Mouse (Mus musculus) neural tube, embryonic 14.5 days (tissue): ENCODE results near the gene A630095E13Rik. TPM values are rescaled to one million over a fixed set of nuclear protein-coding genes. Genes with fewer than 3 reads are reported as not detected.
"Not testable (repeated sequence)": the region's sequence is repeated elsewhere in the genome, so short reads cannot be mapped to it uniquely, and the experiment has no call there.

Experiments
- ATAC-seq: fragments of 200-750 bp; cut with Nextera tagmentation; 2 replicates; pipeline ENCODE4 v1.8.0; 2017; ENCODE audit warnings: low read depth, mild to moderate bottlenecking, moderate TSS enrichment, moderate library complexity
- H3K27ac ChIP-seq: fragments of 300-500 bp; sonication (generic); 2 replicates; pipeline ENCODE4 v1.5.1; 2014; ENCODE audit warnings: low read depth, mild to moderate bottlenecking, control low read depth, low read length, moderate library complexity, mixed read lengths
- H3K27me3 ChIP-seq: fragments of 300-500 bp; sonication (generic); 2 replicates; pipeline ENCODE4 v1.6.1; 2014; ENCODE audit warnings: low read length; ENCODE audit not compliant: control insufficient read depth, insufficient read depth
- H3K36me3 ChIP-seq: fragments of 300-500 bp; sonication (generic); 2 replicates; pipeline ENCODE4 v1.6.1; 2014; ENCODE audit warnings: low read length, mixed read lengths; ENCODE audit not compliant: control insufficient read depth, insufficient read depth
- H3K4me1 ChIP-seq: fragments of 300-500 bp; sonication (generic); 2 replicates; pipeline ENCODE4 v1.6.1; 2014; ENCODE audit warnings: low read length; ENCODE audit not compliant: control insufficient read depth, insufficient read depth
- H3K4me2 ChIP-seq: fragments of 300-500 bp; sonication (generic); 2 replicates; pipeline ENCODE4 v1.6.1; 2014; ENCODE audit warnings: mild to moderate bottlenecking, low read depth, low read length, control low read depth
- H3K4me3 ChIP-seq: fragments of 300-500 bp; sonication (generic); 2 replicates; pipeline ENCODE4 v1.5.1; 2014; ENCODE audit warnings: low read depth, low read length, control low read depth, mixed read lengths
- H3K9ac ChIP-seq: fragments of 300-500 bp; sonication (generic); replicated peaks from 2 replicates; pipeline ENCODE4 v1.6.1; 2014; ENCODE audit warnings: low read depth, mild to moderate bottlenecking, control low read depth, low read length, mixed read lengths
- H3K9me3 ChIP-seq: fragments of 300-500 bp; sonication (generic); 2 replicates; pipeline ENCODE4 v1.6.1; 2016; ENCODE audit warnings: low read length; ENCODE audit not compliant: control insufficient read depth
- WGBS: fragments of 180-500 bp; shearing (Covaris S2); extraction: QIAGEN DNeasy Blood & Tissue Kit; methylation state at CpG from one replicate; pipeline ENCODE4 v1.1.7; 2014; 5-methylcytosine and 5-hydroxymethylcytosine counted together
- polyA plus RNA-seq: library from polyadenylated mRNA; unstranded; fragments of >200 nt; fragmentation: Nextera tagmentation; extraction: Ambion mirVana; gene quantifications from 2 replicates; pipeline ENCODE4 v1.2.1, GENCODE M21; 2014

Gene A630095E13Rik
- not detected in 2 replicates for polyA plus RNA-seq

DNA sequence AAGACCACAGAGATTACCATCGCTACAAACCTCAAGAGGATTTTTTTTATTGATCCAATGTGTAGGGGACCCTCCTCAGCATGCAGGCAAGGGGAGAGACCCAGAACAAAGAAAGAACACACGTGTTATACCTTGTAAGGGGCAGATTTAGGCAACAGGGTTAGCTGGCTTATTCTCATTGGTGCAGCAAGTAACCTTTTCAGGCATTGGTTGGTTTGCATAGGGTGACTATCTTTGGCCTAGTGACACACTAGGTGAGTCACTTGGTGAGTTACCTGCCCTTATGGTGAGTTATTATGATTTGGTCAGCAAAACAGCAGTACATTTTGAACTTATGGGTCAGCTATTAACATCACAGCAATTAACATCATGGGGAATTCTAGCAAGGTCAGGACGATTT lies at the start of gene A630095E13Rik:
TSS of gene A630095E13Rik (minus strand) at position 101 of the 400 bp plus-strand sequence.
- not testable (repeated sequence) for H3K27me3 ChIP-seq, H3K4me2 ChIP-seq, H3K4me3 ChIP-seq, ATAC-seq, H3K27ac ChIP-seq, H3K9me3 ChIP-seq, H3K36me3 ChIP-seq, H3K9ac ChIP-seq, H3K4me1 ChIP-seq
- WGBS, result 58% methylated on average over 3 of the region's 3 CpGs

DNA sequence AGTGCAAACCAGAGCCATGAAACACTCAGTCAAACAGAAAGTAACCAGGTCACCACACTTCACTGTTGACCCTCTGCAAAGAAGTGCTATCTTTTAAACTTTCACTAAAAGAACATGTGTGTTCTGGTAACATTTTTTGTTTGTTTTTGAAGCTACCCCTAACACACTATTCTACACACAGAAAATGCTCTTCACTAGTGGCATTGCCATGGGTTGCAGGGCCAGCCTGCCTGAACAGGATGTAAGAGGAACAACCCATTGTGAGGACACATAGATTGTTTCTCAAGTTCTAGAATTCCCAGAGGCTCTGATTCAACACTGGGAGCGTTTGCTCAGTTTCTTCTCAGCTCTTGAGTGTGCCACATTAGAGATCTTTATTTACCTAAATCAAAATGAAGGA lies 49.7 kb upstream of the A630095E13Rik start, which contains the start of gene Acrv1:
TSS of gene Acrv1 (plus strand) at position 301 of the 400 bp plus-strand sequence.
- ATAC-seq, result no peak
- Histone ChIP-seq H3K4me1 (no peaks in the 10 kb centered on the region), H3K36me3 (no peaks in the 10 kb centered on the region), H3K9ac (no peak within 1 kb of the TSS), H3K4me3 (no peak within 1 kb of the TSS), H3K4me2 (no peak within 1 kb of the TSS), H3K27me3 (no peaks in the 10 kb centered on the region), H3K9me3 (no peaks in the 10 kb centered on the region), H3K27ac (no peak within 1 kb of the TSS)
- WGBS, result 68% methylated on average over 1 of the region's 1 CpGs

DNA sequence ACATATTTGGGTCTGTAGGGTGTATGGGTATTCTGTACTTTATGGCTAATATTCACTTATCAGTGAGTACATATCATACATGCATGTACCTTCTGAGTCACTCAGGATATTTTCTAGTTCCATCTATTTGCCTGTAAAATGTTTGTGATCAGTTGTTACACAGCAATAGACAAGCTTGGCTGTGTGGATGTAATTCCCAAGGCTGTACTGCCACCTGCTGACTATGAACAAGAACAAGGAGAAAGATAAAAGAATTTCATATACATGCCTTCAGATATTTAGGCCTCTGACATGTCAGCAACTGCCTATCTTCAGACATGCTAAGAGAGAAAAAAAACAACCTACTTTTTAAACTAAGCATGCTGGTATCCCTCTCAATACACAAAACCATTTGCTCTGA lies 44.2 kb upstream of the A630095E13Rik start:
- Histone ChIP-seq H3K4me2 (no peak overlapping the region), H3K9ac (no peak overlapping the region), H3K27ac (no peak overlapping the region), H3K36me3 (no peaks in the 10 kb centered on the region), H3K27me3 (no peaks in the 10 kb centered on the region), H3K4me1 (no peaks in the 10 kb centered on the region), H3K4me3 (no peak overlapping the region), H3K9me3 (no peaks in the 10 kb centered on the region)
- ATAC-seq, result no peak

DNA sequence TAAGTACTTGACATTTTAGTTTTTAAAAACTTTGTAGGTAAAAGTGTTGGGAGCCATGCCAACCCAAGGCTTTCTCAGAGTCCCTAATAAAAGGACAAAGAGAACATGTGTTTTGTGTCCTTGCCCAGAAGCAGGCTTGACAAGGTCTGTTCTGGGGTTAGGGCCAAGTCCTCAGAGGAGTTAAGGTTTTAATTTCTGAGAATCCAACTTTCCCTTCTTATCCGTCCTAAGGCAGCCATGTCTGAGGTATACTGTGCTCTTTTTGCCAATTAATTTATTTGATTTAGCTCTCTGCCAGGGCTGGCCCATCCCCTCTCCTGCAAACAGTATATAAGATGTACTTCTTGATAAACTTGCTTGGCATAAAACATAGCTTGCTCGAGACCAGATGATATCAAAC lies 38.2 kb upstream of the A630095E13Rik start:
- Histone ChIP-seq H3K9ac (no peak overlapping the region), H3K9me3 (no peaks in the 10 kb centered on the region), H3K27me3 (no peaks in the 10 kb centered on the region), H3K36me3 (no peaks in the 10 kb centered on the region), H3K4me1 (no peaks in the 10 kb centered on the region), H3K4me2 (no peak overlapping the region), H3K27ac (no peak overlapping the region), H3K4me3 (no peak overlapping the region)
- ATAC-seq, result no peak
- WGBS, result 86% methylated on average over 2 of the region's 2 CpGs

Other genes starting within 250 kb of the A630095E13Rik start
- not detected in 2 replicates for gene Gm7257, start 211.5 kb downstream of the A630095E13Rik start, polyA plus RNA-seq
- gene Gm9513, start 167.7 kb downstream of the A630095E13Rik start, polyA plus RNA-seq, result not detected in 2 replicates
- gene Gm5615, start 101.4 kb downstream of the A630095E13Rik start, polyA plus RNA-seq, result not detected in 2 replicates
- not detected in 2 replicates for gene Gm17689, start 60.7 kb downstream of the A630095E13Rik start, polyA plus RNA-seq
- not detected in 2 replicates for gene Acrv1, start 49.8 kb upstream of the A630095E13Rik start, polyA plus RNA-seq
- 5.4 and 6.2 TPM in 2 replicates for gene Chek1, start 83.7 kb upstream of the A630095E13Rik start, polyA plus RNA-seq
- 64.4 and 81.0 TPM in 2 replicates for gene Stt3a, start 124.3 kb upstream of the A630095E13Rik start, polyA plus RNA-seq
- gene Ei24, start 154.0 kb upstream of the A630095E13Rik start, polyA plus RNA-seq, result 50.2 and 72.6 TPM in 2 replicates
- 664 and 692 TPM in 2 replicates for gene Fez1, start 178.5 kb upstream of the A630095E13Rik start, polyA plus RNA-seq